Mouse (Mus musculus): ENCODE measurements around the gene Ppp1r14b.

DNA sequence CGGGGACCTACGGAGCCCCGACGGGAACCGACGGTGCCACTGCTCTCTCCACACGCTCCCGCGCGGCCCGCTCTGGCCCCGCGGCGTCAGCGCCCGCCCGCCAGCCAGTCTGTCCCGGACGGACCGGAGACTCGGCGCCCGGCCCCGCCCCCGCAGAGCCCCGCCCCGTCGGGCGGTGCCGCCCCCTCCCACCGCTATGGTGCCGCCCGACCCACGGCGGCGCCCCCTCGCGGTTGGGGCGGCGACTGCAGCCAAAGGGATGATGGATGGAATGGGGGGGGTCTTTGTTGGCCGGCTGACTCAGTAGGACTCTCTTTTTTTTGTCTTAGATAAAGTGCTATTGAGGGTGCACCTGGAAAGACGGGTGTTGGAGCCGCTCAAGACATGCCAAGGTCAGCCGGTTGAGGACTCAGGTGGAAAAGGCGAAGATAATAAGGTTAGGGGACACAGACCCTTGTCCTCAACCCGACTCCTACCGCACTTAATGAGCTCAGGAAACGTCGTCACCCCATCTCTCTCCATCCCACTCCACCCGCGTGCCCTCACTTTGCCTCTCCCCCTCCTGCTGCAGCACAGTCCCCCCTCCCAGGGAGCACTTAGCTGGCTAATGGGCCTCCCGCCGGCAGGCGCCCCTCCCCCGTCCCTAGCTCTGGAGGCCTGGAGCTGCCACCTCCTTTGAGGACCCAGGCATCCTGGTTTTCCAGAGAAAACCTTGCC lies 4.9 kb upstream of the Ppp1r14b start:
- TF ChIP-seq POLR2A (IDR thresholded peaks at IDR 0.05; ENCODE audit: borderline replicate concordance, extremely low read depth, low read depth, low read length) (peak; percentile 61; the same call in 1 of the 2 replicates), CTCF (IDR thresholded peaks at IDR 0.05; ENCODE audit: insufficient read depth, low read length) (peak; percentile 9; the same call in 1 of the 2 replicates)
